Mouse (Mus musculus) small intestine, adult 2 months (tissue): ENCODE measurements around the gene Arl15.

Experiments
- CTCF ChIP-seq: fragments of 200-500 bp; IDR thresholded peaks from 2 replicates; pipeline ENCODE4 v1.5.1; 2012; ENCODE audit warnings: low read depth, mild to moderate bottlenecking, control low read depth, inconsistent platforms, low read length, moderate library complexity, mixed read lengths; ENCODE audit not compliant: insufficient replicate concordance, insufficient read length; ENCODE audit errors: extremely low read depth
- POLR2A ChIP-seq: fragments of 200-500 bp; IDR thresholded peaks from 2 replicates; pipeline ENCODE4 v1.6.1; 2012; ENCODE audit warnings: low read depth, mild to moderate bottlenecking, control low read depth, inconsistent platforms, low read length, moderate library complexity

- TF ChIP-seq CTCF (no peak), POLR2A (no peak)
Measured at GRCm38 (mm10) chr13:114114586-114114985, 320.3 kb downstream of the Arl15 start.
